In the genomic region with DNA sequence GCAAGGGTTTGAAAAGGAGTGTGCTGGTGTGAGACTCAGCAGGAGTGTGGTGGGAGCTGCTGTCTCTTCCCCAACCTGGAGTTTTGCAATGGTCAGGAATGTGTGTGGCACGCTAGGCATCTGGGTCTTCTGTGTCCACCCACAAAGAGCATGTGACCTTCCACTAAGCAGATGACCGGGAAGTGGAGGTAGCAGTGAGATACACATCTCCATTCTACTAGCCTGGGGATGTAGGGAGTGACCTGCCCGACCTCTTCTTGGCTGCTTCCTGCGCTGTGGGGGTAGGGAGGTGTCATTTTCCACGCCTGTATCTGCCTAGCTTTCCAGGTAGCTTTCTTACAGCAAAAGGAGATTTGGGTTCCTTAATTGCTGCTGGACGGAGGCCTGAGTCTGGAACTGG, we compare ENCODE assay signal across 11 mouse cellular contexts. TPM values are rescaled to one million over a fixed set of nuclear protein-coding genes. Genes with fewer than 3 reads are reported as not detected.
A peak's percentile ranks its signal among the peaks of the same experiment; 100 is the strongest.
DNase-seq lines count a peak whose midpoint lies in the region; ATAC-seq lines count a peak whose summit lies in the region.
"Had no signal": no experiment of that assay in that cellular context is flagged by ENCODE, and none has a peak within 500 bp of the region (broad histone marks: within the 10 kb centered on the region; RNA-seq: fewer than 3 reads in every experiment).

No protein-coding gene starts in this region.

- H3K4me2 ChIP-seq in intestine, embryonic 16.5 days (ENCODE audit: low read depth, low read length), result no peak overlapping the region
- H3K4me2 ChIP-seq in intestine, embryonic 15.5 days (replicated peaks), result no peak overlapping the region
- H3K4me2 ChIP-seq in kidney, embryonic 14.5 days (replicated peaks; ENCODE audit: low read depth, low read length), result no peak overlapping the region
- no peak overlapping the region for H3K4me2 ChIP-seq in lung, embryonic 15.5 days
- H3K4me2 ChIP-seq: neural tube, embryonic 15.5 days had no signal

- ATAC-seq in intestine, embryonic 16.5 days, result no peak
- no peak for ATAC-seq in intestine, embryonic 15.5 days
- peak; percentile 20; the same call in 1 of the 2 replicates for ATAC-seq in kidney, embryonic 14.5 days (ENCODE audit: low FRiP score, low TSS enrichment)
- no peak for ATAC-seq in lung, embryonic 15.5 days (ENCODE audit: borderline replicate concordance, extremely low read depth, low FRiP score, low TSS enrichment)

- H3K4me3 ChIP-seq in intestine, embryonic 16.5 days (ENCODE audit: low read length), result no peak overlapping the region
- no peak overlapping the region for H3K4me3 ChIP-seq in intestine, embryonic 15.5 days (replicated peaks)
- no peak overlapping the region for H3K4me3 ChIP-seq in embryonic facial prominence, embryonic 10.5 days
- H3K4me3 ChIP-seq in kidney, embryonic 14.5 days (ENCODE audit: low read length), result no peak overlapping the region
- no peak overlapping the region for H3K4me3 ChIP-seq in lung, embryonic 15.5 days
- H3K4me3 ChIP-seq in midbrain, embryonic 10.5 days, result no peak overlapping the region
- H3K4me3 ChIP-seq: neural tube, embryonic 15.5 days had no signal

- H3K4me1 ChIP-seq in intestine, embryonic 16.5 days (ENCODE audit: control insufficient read depth, insufficient read depth, low read length), result peaks cover 24% of the 10 kb centered on the region
- H3K4me1 ChIP-seq in intestine, embryonic 15.5 days (replicated peaks), result peaks cover 8% of the 10 kb centered on the region; the same call in 1 of the 2 replicates
- peaks cover 38% of the 10 kb centered on the region for H3K4me1 ChIP-seq in embryonic facial prominence, embryonic 10.5 days
- peaks cover 11% of the 10 kb centered on the region for H3K4me1 ChIP-seq in kidney, embryonic 14.5 days (ENCODE audit: control insufficient read depth, insufficient read depth, low read length)
- H3K4me1 ChIP-seq in lung, embryonic 15.5 days, result 0 out of 2 replicates have a peak, but pooled peaks cover 5% of the 10 kb centered on the region
- peaks cover 28% of the 10 kb centered on the region for H3K4me1 ChIP-seq in midbrain, embryonic 10.5 days

- intact Hi-C loops in left cerebral cortex, postnatal 14 days (cut with DNase I), result no loop called here

- H3K27me3 ChIP-seq in intestine, embryonic 16.5 days (replicated peaks; ENCODE audit: control insufficient read depth, insufficient read depth, low read length), result no peaks in the 10 kb centered on the region
- H3K27me3 ChIP-seq in intestine, embryonic 15.5 days (replicated peaks), result no peaks in the 10 kb centered on the region
- H3K27me3 ChIP-seq in embryonic facial prominence, embryonic 10.5 days (replicated peaks; ENCODE audit: low read depth, poor library complexity, severe bottlenecking), result no peaks in the 10 kb centered on the region
- no peaks in the 10 kb centered on the region for H3K27me3 ChIP-seq in kidney, embryonic 14.5 days (ENCODE audit: control insufficient read depth, insufficient read depth, low read length)
- H3K27me3 ChIP-seq in lung, embryonic 15.5 days, result no peaks in the 10 kb centered on the region
- no peaks in the 10 kb centered on the region for H3K27me3 ChIP-seq in midbrain, embryonic 10.5 days (ENCODE audit: low read depth, poor library complexity, severe bottlenecking)
- H3K27me3 ChIP-seq: neural tube, embryonic 15.5 days had no signal

- DNase-seq in embryonic facial prominence, embryonic 10.5 days (ENCODE audit: low spot score), result peak; percentile 39
- no peak for DNase-seq in left cerebral cortex, postnatal 14 days (ENCODE audit: low spot score in 2 of 2)
- no peak for DNase-seq in midbrain, embryonic 10.5 days (ENCODE audit: low spot score)
- no peak for DNase-seq in cerebellum, postnatal 4 days (ENCODE audit: low spot score in 2 of 2)
- DNase-seq: gastrocnemius, postnatal 25 days; layer of hippocampus, adult 9-11 months had no signal

- 43% methylated on average over 6 of the region's 6 CpGs for WGBS in intestine, embryonic 16.5 days
- 30% methylated on average over 6 of the region's 6 CpGs for WGBS in intestine, embryonic 15.5 days
- 32% methylated on average over 6 of the region's 6 CpGs for WGBS in embryonic facial prominence, embryonic 10.5 days
- WGBS in kidney, embryonic 14.5 days, result 20% methylated on average over 6 of the region's 6 CpGs
- 32% methylated on average over 6 of the region's 6 CpGs for WGBS in lung, embryonic 15.5 days
- 65% methylated on average over 6 of the region's 6 CpGs for WGBS in midbrain, embryonic 10.5 days

- 0 out of 2 replicates have a peak overlapping the region, but pooled peaks have one; percentile 19 for H3K9ac ChIP-seq in intestine, embryonic 16.5 days (ENCODE audit: low read depth, low read length)
- no peak overlapping the region for H3K9ac ChIP-seq in intestine, embryonic 15.5 days
- H3K9ac ChIP-seq in kidney, embryonic 14.5 days (ENCODE audit: low read depth, low read length), result no peak overlapping the region
- no peak overlapping the region for H3K9ac ChIP-seq in lung, embryonic 15.5 days
- H3K9ac ChIP-seq: neural tube, embryonic 15.5 days had no signal

- no peak overlapping the region for H3K27ac ChIP-seq in intestine, embryonic 16.5 days (ENCODE audit: low read length)
- no peak overlapping the region for H3K27ac ChIP-seq in intestine, embryonic 15.5 days
- peak overlapping the region; percentile 68 for H3K27ac ChIP-seq in embryonic facial prominence, embryonic 10.5 days (replicated peaks)
- no peak overlapping the region for H3K27ac ChIP-seq in kidney, embryonic 14.5 days (ENCODE audit: low read depth, low read length)
- H3K27ac ChIP-seq in lung, embryonic 15.5 days, result 0 out of 2 replicates have a peak overlapping the region, but pooled peaks have one; percentile 4
- no peak overlapping the region for H3K27ac ChIP-seq in midbrain, embryonic 10.5 days (replicated peaks)
- H3K27ac ChIP-seq: neural tube, embryonic 15.5 days had no signal

- no peaks in the 10 kb centered on the region for H3K9me3 ChIP-seq in intestine, embryonic 16.5 days (ENCODE audit: control insufficient read depth, low read length)
- no peaks in the 10 kb centered on the region for H3K9me3 ChIP-seq in intestine, embryonic 15.5 days
- H3K9me3 ChIP-seq in embryonic facial prominence, embryonic 10.5 days, result no peaks in the 10 kb centered on the region
- H3K9me3 ChIP-seq in kidney, embryonic 14.5 days (ENCODE audit: control insufficient read depth, low read length), result no peaks in the 10 kb centered on the region
- no peaks in the 10 kb centered on the region for H3K9me3 ChIP-seq in lung, embryonic 15.5 days
- no peaks in the 10 kb centered on the region for H3K9me3 ChIP-seq in midbrain, embryonic 10.5 days (replicated peaks)
- H3K9me3 ChIP-seq: neural tube, embryonic 15.5 days had no signal

- H3K36me3 ChIP-seq in intestine, embryonic 16.5 days (ENCODE audit: control insufficient read depth, insufficient read depth, low read length), result no peaks in the 10 kb centered on the region
- H3K36me3 ChIP-seq in intestine, embryonic 15.5 days, result no peaks in the 10 kb centered on the region
- peaks cover 28% of the 10 kb centered on the region for H3K36me3 ChIP-seq in embryonic facial prominence, embryonic 10.5 days (replicated peaks)
- H3K36me3 ChIP-seq in kidney, embryonic 14.5 days (ENCODE audit: control insufficient read depth, insufficient read depth, low read length), result peaks cover 5% of the 10 kb centered on the region; the same call in 1 of the 2 replicates
- H3K36me3 ChIP-seq in lung, embryonic 15.5 days, result no peaks in the 10 kb centered on the region
- H3K36me3 ChIP-seq in midbrain, embryonic 10.5 days, result peaks cover 27% of the 10 kb centered on the region

RNA-seq across cellular contexts. Expression of a gene that starts 10.9 kb away (rescaled TPM):
- polyA plus RNA-seq in intestine, embryonic 16.5 days (2015; fragmentation: Nextera tagmentation; extraction: Ambion mirVana), result 2.1 and 2.2 TPM in 2 replicates
- 3.0 and 3.1 TPM in 2 replicates for polyA plus RNA-seq in intestine, embryonic 15.5 days (2015; fragmentation: Nextera tagmentation; extraction: Ambion mirVana)
- polyA plus RNA-seq in embryonic facial prominence, embryonic 10.5 days (2016; fragmentation: Nextera tagmentation; extraction: Ambion mirVana), result 9.1 and 10.8 TPM in 2 replicates
- 8.4 and 8.9 TPM in 2 replicates for polyA plus RNA-seq in kidney, embryonic 14.5 days (2014; fragmentation: Nextera tagmentation; extraction: Ambion mirVana)
- polyA plus RNA-seq in lung, embryonic 15.5 days (2015; fragmentation: Nextera tagmentation; extraction: Ambion mirVana), result 4.0 and 4.3 TPM in 2 replicates
- total RNA-seq in left cerebral cortex, postnatal 14 days (2021), result 1 to 10 TPM; 4.5 to 4.9 TPM
- polyA plus RNA-seq in midbrain, embryonic 10.5 days (2016; fragmentation: Nextera tagmentation; extraction: Ambion mirVana), result 7.5 and 7.7 TPM in 2 replicates

RNA-seq across cellular contexts. Expression of a gene that starts 34.3 kb away (rescaled TPM):
- 3.8 and 12.6 TPM in 2 replicates for polyA plus RNA-seq in intestine, embryonic 16.5 days (2015; fragmentation: Nextera tagmentation; extraction: Ambion mirVana)
- polyA plus RNA-seq in intestine, embryonic 15.5 days (2015; fragmentation: Nextera tagmentation; extraction: Ambion mirVana), result 11.9 and 12.6 TPM in 2 replicates
- polyA plus RNA-seq in embryonic facial prominence, embryonic 10.5 days (2016; fragmentation: Nextera tagmentation; extraction: Ambion mirVana), result 13.9 and 14.3 TPM in 2 replicates
- 10.1 and 11.9 TPM in 2 replicates for polyA plus RNA-seq in kidney, embryonic 14.5 days (2014; fragmentation: Nextera tagmentation; extraction: Ambion mirVana)
- 10.8 and 15.1 TPM in 2 replicates for polyA plus RNA-seq in lung, embryonic 15.5 days (2015; fragmentation: Nextera tagmentation; extraction: Ambion mirVana)
- total RNA-seq in left cerebral cortex, postnatal 14 days (2021), result 1 to 10 TPM; 4.0 to 6.4 TPM
- 13.9 and 16.8 TPM in 2 replicates for polyA plus RNA-seq in midbrain, embryonic 10.5 days (2016; fragmentation: Nextera tagmentation; extraction: Ambion mirVana)

RNA-seq across cellular contexts. Expression of a gene that starts 51.2 kb away (rescaled TPM):
- polyA plus RNA-seq in intestine, embryonic 16.5 days (2015; fragmentation: Nextera tagmentation; extraction: Ambion mirVana), result 69.6 and 78.8 TPM in 2 replicates
- 77.0 and 77.4 TPM in 2 replicates for polyA plus RNA-seq in intestine, embryonic 15.5 days (2015; fragmentation: Nextera tagmentation; extraction: Ambion mirVana)
- 60.1 and 66.2 TPM in 2 replicates for polyA plus RNA-seq in embryonic facial prominence, embryonic 10.5 days (2016; fragmentation: Nextera tagmentation; extraction: Ambion mirVana)
- polyA plus RNA-seq in kidney, embryonic 14.5 days (2014; fragmentation: Nextera tagmentation; extraction: Ambion mirVana), result 73.1 and 80.8 TPM in 2 replicates
- 48.1 and 52.1 TPM in 2 replicates for polyA plus RNA-seq in lung, embryonic 15.5 days (2015; fragmentation: Nextera tagmentation; extraction: Ambion mirVana)
- total RNA-seq in left cerebral cortex, postnatal 14 days (2021), result 10 to 100 TPM; 44.3 to 45.1 TPM
- 66.7 and 67.4 TPM in 2 replicates for polyA plus RNA-seq in midbrain, embryonic 10.5 days (2016; fragmentation: Nextera tagmentation; extraction: Ambion mirVana)

Comparison
In these comparisons a context has a peak if more than half of its experiments do, and no peak if none do; other contexts are left out.
1. H3K27ac ChIP-seq: peak in embryonic facial prominence, embryonic 10.5 days (single experiment) and lung, embryonic 15.5 days (single experiment); none in intestine, embryonic 16.5 days (single experiment), intestine, embryonic 15.5 days (single experiment), kidney, embryonic 14.5 days (single experiment) and midbrain, embryonic 10.5 days (single experiment).